Mouse (Mus musculus) c-Kit-positive CD71-positive TER-119-positive erythroid progenitor cells, embryonic 14.5 days (primary cell): Measurements from ENCODE around the gene Ccnd3.
"Not testable (repeated sequence)": the region's sequence is repeated elsewhere in the genome, so short reads cannot be mapped to it uniquely, and the experiment has no call there.

ENCODE experiments used
- DNase-seq: peaks from one replicate; pipeline ENCODE4 v3.0.0-alpha.2; 2013; ENCODE audit warnings: low spot score

The Ccnd3 gene

DNA sequence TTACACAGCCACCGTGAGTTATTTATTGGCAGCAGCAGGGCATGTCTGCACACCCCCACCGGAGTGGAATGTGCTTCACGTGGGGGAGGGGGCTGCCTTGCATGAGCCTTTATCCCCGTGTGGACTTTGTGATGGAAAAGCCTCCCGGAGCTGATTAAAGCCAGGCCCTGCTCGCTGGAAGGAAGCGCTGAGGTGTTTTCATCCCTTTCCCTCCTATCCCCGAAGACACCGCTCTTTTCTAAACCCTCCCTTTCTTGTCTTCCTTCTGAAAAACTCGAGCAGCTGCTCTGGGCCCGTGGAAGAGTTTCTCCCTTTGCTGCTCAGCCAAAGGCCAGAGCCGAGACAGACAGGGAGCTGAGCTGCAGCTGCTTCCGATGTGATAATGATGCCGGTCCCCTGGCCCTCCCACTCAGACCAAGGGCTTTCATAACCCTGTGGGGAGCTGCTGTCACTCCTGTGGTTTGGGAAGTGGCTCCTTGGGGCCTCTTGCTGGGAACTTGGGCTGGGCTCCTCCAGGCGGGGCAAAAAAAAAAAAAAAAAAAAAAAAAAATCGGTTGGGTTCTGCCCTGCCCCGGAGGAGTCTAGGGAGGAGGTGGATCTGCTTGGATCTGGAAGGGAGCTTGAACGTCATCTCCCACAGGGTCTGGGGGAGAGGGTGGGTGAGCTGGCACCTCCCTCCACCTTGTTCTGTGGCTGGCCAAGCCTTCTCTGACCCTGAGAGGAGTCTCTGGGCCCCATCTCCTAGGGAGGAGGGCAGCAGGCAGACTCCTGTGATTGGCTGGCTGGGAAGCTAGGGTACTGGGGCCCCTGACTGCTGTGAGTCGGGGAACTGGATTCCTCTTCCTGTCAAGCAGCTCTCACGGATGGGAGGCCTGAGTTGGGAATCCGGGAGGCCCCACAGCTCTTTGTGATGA lies 90.7 kb downstream of the Ccnd3 start:
- peak; percentile 89 for DNase-seq

DNA sequence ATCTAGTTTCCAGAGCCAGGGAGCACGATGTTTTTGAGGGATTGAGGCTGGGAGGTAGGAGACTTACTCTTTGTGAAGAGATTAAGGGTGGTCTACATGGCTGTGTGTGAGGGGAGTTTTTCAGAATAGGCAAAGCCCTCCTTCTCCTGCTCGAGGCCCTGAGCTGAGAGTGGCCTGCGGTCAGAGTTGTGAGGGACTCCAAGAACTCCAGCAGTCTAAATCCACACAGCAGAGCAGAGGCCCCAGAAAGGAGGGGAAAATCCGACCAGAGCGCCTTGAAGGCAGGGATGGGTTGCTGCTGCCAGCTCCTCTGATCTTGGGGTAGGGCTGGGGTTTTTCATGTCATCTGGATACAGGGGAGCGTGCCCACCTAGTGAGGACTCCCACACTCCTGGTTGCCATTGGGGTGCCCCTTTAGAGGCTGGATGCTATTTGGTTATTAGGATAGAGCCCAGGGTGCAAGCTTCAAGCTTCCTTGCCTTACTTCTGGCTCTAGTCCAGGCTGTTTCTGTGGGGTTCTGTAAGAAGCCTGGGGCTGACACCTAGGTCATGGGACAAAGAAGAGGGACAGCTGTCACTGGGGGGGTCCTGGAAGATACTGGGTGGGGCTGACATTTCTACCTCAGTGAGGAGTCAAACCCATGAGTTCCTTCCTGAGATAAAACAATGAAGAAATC lies 91.4 kb downstream of the Ccnd3 start:
- no peak for DNase-seq

DNA sequence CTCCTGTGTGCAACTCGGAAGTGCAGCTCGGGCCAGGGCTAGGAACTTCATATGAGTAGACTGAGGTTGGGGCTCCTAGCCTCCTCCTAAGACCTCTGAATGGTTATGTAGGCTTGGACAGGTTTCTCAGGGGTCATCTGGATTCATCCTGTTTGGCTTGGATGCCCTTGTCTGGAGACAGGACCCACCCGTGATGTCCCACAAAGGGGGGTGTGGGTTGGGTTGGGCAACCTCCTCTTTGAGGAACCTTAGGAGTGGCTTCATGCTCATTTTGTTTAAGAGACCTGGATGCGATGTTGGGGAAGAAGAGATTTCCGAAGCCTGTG lies 92.0 kb downstream of the Ccnd3 start:
- no peak for DNase-seq

DNA sequence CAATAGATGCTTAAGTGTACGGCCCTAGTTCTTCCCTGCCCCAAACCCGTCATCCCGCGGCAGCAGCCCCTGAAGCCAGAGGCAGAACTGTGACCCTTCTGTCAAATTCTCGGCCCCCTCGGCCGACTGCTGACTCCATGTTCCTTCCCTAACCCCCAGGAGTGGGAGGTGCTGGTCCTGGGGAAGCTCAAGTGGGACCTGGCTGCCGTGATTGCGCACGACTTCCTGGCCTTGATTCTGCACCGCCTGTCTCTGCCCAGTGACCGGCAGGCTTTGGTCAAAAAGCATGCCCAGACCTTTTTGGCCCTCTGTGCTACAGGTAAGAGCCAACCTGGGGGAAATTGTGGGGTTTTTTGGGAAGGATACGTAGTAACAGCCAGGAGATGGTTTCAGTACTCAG lies 92.4 kb downstream of the Ccnd3 start:
- DNase-seq = no peak

DNA sequence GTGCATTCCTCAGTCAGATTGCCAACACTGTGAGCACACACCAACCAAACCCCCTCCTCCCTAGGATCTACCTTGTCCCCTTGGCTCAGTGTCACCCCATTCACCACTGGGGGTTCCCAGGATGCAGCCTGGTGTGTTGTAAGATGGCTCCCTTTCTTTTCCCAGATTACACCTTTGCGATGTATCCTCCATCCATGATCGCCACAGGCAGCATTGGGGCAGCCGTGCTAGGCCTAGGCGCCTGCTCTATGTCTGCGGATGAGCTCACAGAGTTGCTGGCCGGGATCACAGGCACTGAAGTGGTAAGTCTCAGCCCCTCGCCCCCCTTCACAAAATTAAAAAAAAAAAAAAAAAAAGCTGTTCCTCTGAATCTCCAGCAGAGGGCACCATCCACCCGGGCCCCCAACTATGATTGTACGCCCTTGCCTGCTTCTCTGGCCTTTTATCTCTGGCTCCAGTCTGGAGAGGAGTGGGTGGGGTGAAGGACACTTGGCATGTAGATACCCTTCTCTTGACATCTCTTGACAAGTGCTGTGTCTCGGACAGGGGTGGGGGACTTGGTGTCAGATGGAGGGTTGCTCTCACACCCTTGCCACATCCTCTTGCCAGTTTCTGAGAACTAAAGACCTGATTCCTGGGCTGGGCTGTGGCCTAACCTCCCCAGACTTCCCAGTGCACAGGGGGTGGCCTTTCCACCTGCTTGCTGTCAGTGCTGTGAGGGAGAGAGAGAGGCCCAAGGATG lies 93.2 kb downstream of the Ccnd3 start:
- DNase-seq = peak; percentile 93

DNA sequence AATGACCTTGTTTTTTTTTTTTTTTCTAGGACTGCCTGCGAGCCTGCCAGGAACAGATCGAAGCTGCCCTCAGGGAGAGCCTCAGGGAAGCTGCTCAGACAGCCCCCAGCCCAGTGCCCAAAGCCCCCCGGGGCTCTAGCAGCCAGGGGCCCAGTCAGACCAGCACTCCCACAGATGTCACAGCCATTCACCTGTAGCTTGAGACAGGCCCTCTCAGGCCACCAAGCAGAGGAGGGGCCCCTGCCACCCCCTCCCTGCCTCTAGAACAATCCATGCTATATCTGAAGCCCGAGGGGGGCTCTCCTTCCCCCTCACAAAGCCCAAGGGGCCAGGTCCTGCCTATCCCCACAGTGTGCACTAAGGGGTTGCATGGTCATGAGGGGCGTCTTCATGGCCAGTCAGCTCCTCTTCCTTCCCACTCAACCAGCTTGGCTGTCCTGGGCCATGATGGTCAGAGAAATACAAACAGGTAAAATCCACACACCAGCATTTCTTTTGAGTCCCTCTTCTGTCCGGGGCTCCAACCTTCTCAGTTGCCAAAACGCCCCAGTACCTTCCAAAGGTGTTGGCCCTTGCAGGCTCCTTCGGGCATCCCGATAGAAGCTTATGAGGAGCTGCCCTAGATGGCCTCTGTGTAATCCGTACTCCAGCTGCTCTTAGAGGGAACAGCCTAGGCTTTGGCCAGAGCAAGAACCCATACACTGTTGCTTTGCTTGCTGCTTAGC lies 93.9 kb downstream of the Ccnd3 start:
- not testable (repeated sequence) for DNase-seq

DNA sequence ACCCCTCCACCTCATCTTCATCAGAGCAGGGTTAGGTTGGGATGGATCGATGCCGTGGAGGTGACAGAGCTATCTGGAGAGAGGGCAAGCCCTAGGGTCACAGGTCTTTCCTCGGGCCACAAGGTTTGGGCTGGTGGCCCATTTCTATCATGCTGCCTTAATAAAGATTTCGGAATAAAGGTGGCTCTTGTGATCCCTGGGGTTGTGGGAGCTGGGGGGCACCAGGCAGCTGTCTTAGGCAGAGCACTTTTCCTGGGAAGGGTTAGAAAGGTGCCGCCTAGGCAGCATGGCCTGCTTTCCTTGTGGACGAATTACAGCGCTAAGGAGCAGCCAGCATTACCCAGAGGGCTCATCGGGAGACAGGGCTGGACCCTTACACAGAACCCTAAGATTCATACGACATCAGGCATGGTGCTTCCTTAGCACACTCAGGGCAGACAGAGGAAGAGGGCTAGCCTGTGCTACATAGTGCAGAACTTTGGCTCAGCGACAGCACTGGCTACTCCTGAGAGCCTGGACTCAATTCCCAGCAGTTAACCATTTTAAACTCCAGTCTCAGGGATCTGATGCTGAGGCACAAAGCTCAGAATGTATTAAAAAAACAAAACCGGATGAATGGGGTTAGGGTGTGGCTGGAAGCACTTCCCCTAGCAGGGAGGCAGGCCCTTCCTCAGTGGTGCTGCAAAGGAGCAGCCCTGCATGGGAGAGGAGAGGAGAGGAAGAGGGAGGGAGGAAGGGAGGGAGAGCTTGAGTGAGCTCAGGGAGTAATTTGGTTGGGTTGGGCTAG lies 94.9 kb downstream of the Ccnd3 start:
- no peak for DNase-seq

DNA sequence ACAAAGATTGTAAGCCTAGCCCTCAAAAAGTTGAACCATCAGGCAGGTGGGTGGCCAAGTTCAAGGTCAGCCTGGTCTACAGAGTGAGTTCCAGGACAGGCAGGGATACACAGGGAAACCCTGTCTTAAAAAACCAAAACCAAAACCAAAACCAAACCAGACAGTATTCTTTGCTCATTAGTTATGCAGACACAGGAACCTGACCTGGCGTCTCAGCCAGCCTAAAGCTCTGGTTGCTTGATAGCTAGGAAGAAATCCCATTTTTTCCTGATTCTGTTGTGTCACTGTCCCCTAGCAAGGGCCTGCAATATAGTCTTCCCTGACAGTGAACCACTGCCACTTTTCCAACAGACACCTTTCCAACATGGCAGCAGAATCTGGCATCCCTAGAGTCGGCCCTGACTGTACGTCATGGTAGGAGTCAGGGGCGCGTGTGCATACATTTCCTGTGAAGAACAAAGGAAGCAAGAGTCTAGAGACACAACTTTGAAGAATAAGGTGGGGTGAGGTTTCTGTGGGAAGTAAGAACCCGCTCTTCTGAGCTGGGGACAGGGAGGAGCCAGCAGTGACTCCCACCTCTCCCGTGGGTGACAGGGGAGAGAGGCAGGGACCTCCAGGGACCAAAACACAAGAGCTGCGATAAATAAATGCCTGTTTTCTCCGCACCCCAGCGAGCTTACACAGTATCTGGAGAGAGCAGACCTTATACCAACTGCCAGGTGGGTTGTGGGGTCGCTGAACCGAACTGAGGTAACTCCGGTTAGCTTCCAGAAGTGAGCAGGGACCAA lies 95.9 kb downstream of the Ccnd3 start:
- no peak for DNase-seq

DNA sequence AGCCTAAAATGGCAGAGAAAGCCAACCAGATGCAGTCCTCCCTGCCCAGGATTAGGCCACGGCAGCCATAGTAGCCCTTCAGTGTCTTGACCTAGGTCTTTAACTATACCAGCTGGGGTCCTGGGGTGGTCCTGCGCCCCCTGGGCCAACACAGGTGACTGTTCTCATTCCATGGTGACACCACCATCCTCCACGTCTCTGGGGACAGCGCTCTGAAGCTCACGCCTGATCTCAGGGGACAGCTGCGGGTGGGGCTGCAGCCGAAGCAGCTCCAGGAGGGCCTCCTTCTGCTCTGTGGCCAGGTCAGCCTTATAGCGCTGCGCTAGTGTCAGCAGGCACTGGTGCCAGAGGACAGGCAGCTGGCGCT lies 96.5 kb downstream of the Ccnd3 start:
- no peak for DNase-seq

DNA sequence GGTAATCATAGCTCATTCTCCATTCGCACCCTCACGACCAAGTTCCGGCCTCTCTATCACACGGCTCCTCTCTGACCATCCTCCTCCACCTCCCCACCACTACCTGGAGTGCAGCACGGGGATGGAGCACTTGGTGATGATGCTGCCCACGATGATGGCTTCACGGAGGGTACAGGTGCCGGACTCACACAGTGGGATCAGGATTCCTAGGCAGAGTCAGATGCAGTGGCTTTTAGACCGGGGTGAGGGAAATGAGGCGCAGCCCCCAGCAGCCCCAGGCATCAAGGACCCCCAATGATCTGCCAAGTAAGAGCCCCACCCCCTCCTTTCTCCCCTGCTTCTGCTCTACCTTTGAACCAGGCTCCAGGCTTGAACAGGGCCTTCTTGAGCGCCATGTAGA lies 97.4 kb downstream of the Ccnd3 start:
- no peak for DNase-seq

DNA sequence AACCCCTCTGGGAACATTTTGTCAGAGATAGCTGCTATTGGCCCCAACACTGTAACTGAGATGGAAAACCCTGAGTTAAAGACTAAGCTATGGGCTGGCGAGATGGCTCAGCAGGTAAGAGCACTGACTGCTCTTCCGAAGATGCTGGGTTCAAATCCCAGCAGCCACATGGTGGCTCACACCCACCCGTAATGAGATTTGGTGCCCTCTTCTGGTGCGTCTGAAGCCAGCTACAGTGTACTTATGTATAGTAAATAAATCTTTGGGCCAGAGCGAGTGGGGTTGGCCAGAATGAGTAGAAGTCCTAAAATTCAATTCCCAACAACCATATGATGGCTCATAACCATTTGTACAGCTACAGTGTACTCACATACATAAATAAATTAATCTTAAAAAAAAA lies 101.4 kb downstream of the Ccnd3 start:
- no peak for DNase-seq

DNA sequence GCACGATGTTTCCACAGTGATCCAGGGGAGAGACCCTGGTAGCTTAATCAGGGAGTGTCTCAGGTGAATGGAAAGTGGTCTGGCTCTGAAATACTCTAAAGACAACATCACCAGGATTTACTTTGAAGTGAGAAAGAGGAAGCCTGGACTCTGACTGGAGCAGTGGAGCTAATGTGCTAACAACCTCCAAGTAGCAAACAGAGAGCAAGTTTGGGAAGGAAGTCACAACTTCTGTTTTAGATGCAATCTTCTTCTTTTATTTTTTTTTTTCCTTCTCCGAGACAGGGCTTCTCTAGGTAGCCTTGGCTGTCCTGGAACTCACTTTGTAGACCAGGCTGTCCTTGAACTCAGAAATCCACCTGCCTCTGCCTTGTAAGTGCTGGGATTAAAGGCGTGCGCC lies 104.3 kb downstream of the Ccnd3 start:
- DNase-seq = no peak

DNA sequence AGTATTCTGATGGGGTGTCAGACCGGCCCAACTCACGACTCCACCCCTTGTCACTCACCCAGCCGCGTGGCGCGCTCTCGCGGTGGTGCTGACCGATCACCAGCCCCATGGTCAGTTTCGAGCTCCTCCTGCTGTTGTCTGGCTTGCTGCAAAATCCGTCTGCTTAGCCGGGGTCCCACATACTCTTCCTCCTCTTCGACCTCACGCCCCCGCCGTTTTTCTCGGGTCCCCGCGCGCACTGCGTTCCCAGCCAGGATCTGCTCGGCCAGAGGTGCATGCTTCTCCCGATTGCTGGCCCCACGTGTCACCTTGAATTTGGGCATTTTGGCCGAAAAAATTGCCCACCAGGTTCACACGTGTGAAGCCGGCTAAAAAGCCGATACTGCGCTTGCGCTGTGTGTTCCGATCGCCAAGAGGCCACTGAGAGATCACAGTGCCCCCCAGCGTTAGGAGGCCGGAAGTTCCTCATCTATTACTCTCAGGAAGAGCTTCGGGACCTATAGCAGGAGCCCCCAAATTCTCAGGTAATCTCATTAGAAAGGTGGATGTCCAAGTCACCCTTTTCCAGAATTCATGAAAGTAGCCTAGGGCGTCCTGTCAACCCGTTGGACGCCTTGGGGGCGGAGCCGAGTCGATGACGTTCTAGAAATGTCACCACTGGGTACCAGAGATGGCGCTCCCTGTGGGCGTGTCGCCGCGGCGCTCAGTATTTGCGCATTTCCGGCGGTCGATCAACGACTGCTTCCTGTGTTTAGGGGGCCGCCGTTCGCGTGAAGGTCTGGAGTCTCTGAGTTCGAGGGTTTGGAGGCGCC lies 106.2 kb downstream of the Ccnd3 start, which contains the start of the genes Bysl, Med20 and Gm20517:
Gene Bysl (minus strand): TSS at position 644 of the 812 bp plus-strand sequence.
Gene Med20 (plus strand): TSS at position 734 of the 812 bp plus-strand sequence.
Gene Gm20517 (plus strand): TSS at position 741 of the 812 bp plus-strand sequence.
- peak; percentile 95 for DNase-seq

DNA sequence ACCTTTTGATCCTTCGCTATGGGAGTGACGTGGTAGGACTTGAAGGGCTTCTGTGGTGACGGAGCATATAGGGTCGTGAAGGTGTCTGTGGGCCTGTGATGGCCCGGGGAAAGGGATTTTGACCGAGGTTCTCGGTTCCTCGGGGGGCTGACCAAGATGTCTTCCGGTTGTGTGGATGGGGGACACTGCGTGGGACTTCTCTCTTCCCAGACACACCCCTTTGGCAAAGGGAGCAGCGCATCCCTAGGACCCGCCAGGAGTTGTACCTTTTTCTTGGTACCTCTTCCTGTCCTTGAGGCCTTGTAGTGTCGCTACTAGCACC lies 106.8 kb downstream of the Ccnd3 start:
- DNase-seq = no peak

DNA sequence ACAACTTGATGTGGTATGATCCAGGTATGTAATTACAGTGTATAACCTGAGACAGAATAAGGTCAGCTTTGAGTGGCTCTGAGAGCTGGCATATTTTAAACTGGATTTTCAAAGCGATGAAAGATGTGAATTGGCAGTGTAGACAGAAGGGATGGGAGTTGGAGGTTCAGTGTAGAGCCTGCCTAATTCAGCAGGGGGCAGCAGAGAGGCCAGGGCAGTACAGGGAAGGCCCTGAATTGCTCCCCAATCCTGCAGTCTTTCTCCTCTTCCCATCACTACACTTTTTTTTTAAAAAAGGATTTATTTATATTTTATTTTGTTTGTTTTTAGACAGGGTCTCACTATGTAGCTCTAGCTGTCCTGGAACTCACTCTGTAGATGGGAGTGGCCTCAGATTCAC lies 109.2 kb downstream of the Ccnd3 start:
- no peak for DNase-seq

DNA sequence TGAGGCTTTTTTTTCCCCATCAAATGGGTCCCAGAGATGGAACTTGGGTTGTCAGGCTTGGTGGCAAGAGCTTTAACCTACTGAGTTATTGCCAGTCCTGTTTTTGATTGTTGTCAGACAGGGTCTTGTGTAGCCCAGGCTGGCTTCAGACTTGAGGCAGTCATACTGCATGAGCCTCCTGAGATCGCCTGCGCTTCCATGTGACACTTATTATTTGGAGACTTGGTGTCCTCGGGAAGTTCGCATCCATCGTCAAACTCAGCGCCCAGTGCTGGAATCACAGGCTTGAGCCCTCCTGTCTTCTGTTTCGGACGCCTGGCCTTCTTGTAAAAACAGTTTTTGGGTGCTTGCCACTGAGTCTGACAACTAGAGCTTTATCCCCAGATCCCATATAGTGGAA lies 111.3 kb downstream of the Ccnd3 start:
- no peak for DNase-seq

DNA sequence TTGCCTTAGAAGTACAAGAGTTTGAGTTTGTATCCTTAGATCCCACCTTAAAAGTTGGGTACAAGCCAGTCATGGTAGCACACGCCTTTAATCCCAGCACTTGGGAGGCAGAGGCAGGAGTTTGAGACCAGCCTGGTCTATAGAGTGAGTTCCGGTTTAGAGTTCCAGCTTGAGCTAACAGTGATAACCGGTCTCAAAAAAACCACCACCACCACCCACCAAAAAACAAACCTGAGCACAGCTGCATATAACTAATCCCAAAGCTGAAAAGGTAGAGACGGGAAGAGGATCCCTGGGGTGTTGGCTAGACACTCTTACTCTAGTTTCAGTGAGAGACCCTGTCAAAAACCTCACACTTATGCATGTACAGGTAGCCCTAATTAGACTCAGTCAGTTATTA lies 111.8 kb downstream of the Ccnd3 start:
- no peak for DNase-seq

DNA sequence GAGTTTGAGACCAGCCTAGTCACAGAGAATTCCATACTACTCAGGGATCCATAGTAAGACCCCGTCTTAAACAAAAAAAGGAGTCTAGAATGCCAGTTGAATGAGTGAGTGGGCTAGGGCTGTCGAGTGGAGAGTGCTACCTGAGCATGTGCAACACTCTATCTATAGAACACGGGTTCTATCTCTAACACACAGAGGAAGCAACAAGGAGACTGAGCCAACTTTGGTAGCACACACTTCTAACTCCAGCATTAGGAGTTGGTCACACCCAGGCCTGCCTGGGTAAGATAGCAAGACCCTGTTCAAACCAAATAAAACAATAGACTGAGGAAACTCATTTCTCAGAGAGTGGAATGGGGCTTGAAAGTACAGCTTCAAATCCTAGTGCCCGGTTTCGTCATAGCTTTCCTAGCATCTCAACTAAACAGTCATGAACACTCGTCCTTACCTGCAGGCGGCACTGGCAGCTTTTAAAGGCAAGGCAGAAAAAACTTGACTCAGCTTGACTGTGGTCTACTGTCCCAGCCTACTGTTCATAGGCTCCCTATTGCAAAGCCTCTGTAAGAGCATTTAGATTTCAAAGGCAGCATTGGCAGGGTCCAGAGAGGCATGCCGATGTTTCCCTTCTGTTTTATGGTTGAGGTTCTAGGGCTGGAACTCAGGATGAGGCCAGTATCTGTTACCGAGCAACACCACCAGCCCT lies 112.9 kb downstream of the Ccnd3 start:
- peak; percentile 84 for DNase-seq
